Comparison of ENCODE assay signal across 18 mouse cellular contexts in genomic region chr11:120959564-120959963, GRCm38 (mm10). TPM values are rescaled to one million over a fixed set of nuclear protein-coding genes. Genes with fewer than 3 reads are reported as not detected.
A peak's percentile ranks its signal among the peaks of the same experiment; 100 is the strongest.
DNase-seq lines count a peak whose midpoint lies in the region; ATAC-seq and TF ChIP-seq lines count a peak whose summit lies in the region.
"Had no signal": no experiment of that assay in that cellular context is flagged by ENCODE, and none has a peak within 500 bp of the region (broad histone marks: within the 10 kb centered on the region; RNA-seq: fewer than 3 reads in every experiment).

No protein-coding gene starts in this region.

- H3K4me1 ChIP-seq in heart, embryonic 15.5 days (replicated peaks), result peaks cover 61% of the 10 kb centered on the region
- H3K4me1 ChIP-seq in embryonic facial prominence, embryonic 13.5 days, result peaks cover 12% of the 10 kb centered on the region
- H3K4me1 ChIP-seq in liver, postnatal 0 days (ENCODE audit: insufficient read depth), result 0 out of 2 replicates have a peak, but pooled peaks cover 2% of the 10 kb centered on the region
- H3K4me1 ChIP-seq in forebrain, embryonic 16.5 days (replicated peaks; ENCODE audit: control insufficient read depth, insufficient read depth, low read length), result no peaks in the 10 kb centered on the region

- TF ChIP-seq EP300 in liver, postnatal 0 days (IDR thresholded peaks at IDR 0.05; ENCODE audit: low read depth), result no peak

- DNase-seq in heart, adult 18-20 months, result no peak
- peak; percentile 34 for DNase-seq in thymus, postnatal 0 days (ENCODE audit: low spot score)
- no peak for DNase-seq in thymus, adult 18-20 months
- DNase-seq in liver, postnatal 0 days, result peak; percentile 15
- no peak for DNase-seq in cerebellum, postnatal 4 days (ENCODE audit: low spot score in 2 of 2)
- DNase-seq: adrenal gland, adult 8-10 months; cerebellum, adult 18-20 months; cerebellum, postnatal 36 days; gastrocnemius, postnatal 25 days; lung, postnatal 10 days had no signal

- H3K27me3 ChIP-seq in heart, embryonic 15.5 days, result no peaks in the 10 kb centered on the region
- H3K27me3 ChIP-seq in embryonic facial prominence, embryonic 13.5 days, result no peaks in the 10 kb centered on the region
- no peaks in the 10 kb centered on the region for H3K27me3 ChIP-seq in liver, postnatal 0 days (ENCODE audit: insufficient read depth, low read length)
- no peaks in the 10 kb centered on the region for H3K27me3 ChIP-seq in forebrain, embryonic 16.5 days (replicated peaks; ENCODE audit: control insufficient read depth, insufficient read depth, low read length)
- H3K27me3 ChIP-seq: neural tube, embryonic 15.5 days had no signal

- TF ChIP-seq CTCF in liver, postnatal 0 days (IDR thresholded peaks at IDR 0.05; ENCODE audit: low read depth), result no peak

- H3K36me3 ChIP-seq in heart, embryonic 15.5 days, result peaks cover 68% of the 10 kb centered on the region
- H3K36me3 ChIP-seq in embryonic facial prominence, embryonic 13.5 days, result peaks cover 94% of the 10 kb centered on the region
- peaks cover 81% of the 10 kb centered on the region for H3K36me3 ChIP-seq in liver, postnatal 0 days (replicated peaks; ENCODE audit: insufficient read depth, low read length)
- peaks cover 27% of the 10 kb centered on the region for H3K36me3 ChIP-seq in forebrain, embryonic 16.5 days (ENCODE audit: control insufficient read depth, insufficient read depth)

- no peak overlapping the region for H3K4me3 ChIP-seq in heart, embryonic 15.5 days
- H3K4me3 ChIP-seq in embryonic facial prominence, embryonic 13.5 days, result no peak overlapping the region
- H3K4me3 ChIP-seq in liver, postnatal 0 days (ENCODE audit: low read depth, low read length), result no peak overlapping the region
- H3K4me3 ChIP-seq in forebrain, embryonic 16.5 days (replicated peaks; ENCODE audit: low read length), result no peak overlapping the region
- H3K4me3 ChIP-seq: midbrain, embryonic 10.5 days; myocyte; neural tube, embryonic 15.5 days had no signal

- ATAC-seq in heart, embryonic 15.5 days (replicated peaks; ENCODE audit: insufficient number of reproducible peaks, insufficient read depth, low FRiP score, low read depth), result 0 out of 2 replicates have a peak, but pooled peaks have one; percentile 21
- no peak for ATAC-seq in embryonic facial prominence, embryonic 13.5 days (ENCODE audit: insufficient number of reproducible peaks, insufficient read depth, low FRiP score, low TSS enrichment, low read depth)
- peak; percentile 29 for ATAC-seq in liver, postnatal 0 days
- no peak for ATAC-seq in forebrain, embryonic 16.5 days
- ATAC-seq: CD4-positive, CD25-positive, alpha-beta regulatory T cell, adult 4 months had no signal

- 0 out of 2 replicates have a peak overlapping the region, but pooled peaks have one; percentile 10 for H3K9ac ChIP-seq in heart, embryonic 15.5 days
- H3K9ac ChIP-seq in embryonic facial prominence, embryonic 13.5 days, result no peak overlapping the region
- H3K9ac ChIP-seq in liver, postnatal 0 days (replicated peaks), result no peak overlapping the region
- H3K9ac ChIP-seq in forebrain, embryonic 16.5 days (replicated peaks; ENCODE audit: low read depth, low read length), result no peak overlapping the region
- H3K9ac ChIP-seq: neural tube, embryonic 15.5 days had no signal

- WGBS in heart, embryonic 15.5 days, result 59% methylated on average over 3 of the region's 3 CpGs
- WGBS in embryonic facial prominence, embryonic 13.5 days, result 63% methylated on average over 3 of the region's 3 CpGs
- WGBS in liver, postnatal 0 days (ENCODE audit: insufficient replicate concordance), result 50% methylated on average over 3 of the region's 3 CpGs
- 83% methylated on average over 3 of the region's 3 CpGs for WGBS in forebrain, embryonic 16.5 days

- H3K4me2 ChIP-seq in heart, embryonic 15.5 days, result no peak overlapping the region
- no peak overlapping the region for H3K4me2 ChIP-seq in embryonic facial prominence, embryonic 13.5 days
- no peak overlapping the region for H3K4me2 ChIP-seq in liver, postnatal 0 days (ENCODE audit: low read depth, low read length)
- H3K4me2 ChIP-seq in forebrain, embryonic 16.5 days (ENCODE audit: low read length), result no peak overlapping the region
- H3K4me2 ChIP-seq: neural tube, embryonic 15.5 days had no signal

- peak overlapping the region; percentile 69 for H3K27ac ChIP-seq in heart, embryonic 15.5 days
- peak overlapping the region; percentile 39; the same call in 1 of the 2 replicates for H3K27ac ChIP-seq in embryonic facial prominence, embryonic 13.5 days
- no peak overlapping the region for H3K27ac ChIP-seq in liver, postnatal 0 days (ENCODE audit: low read depth)
- no peak overlapping the region for H3K27ac ChIP-seq in forebrain, embryonic 16.5 days (ENCODE audit: low read length)
- H3K27ac ChIP-seq: neural tube, embryonic 15.5 days; stomach, postnatal 0 days had no signal

- H3K9me3 ChIP-seq in heart, embryonic 15.5 days (replicated peaks), result no peaks in the 10 kb centered on the region
- H3K9me3 ChIP-seq in embryonic facial prominence, embryonic 13.5 days, result no peaks in the 10 kb centered on the region
- H3K9me3 ChIP-seq in liver, postnatal 0 days (ENCODE audit: low read length), result no peaks in the 10 kb centered on the region
- no peaks in the 10 kb centered on the region for H3K9me3 ChIP-seq in forebrain, embryonic 16.5 days (ENCODE audit: control insufficient read depth, low read length)
- H3K9me3 ChIP-seq: midbrain, embryonic 10.5 days; neural tube, embryonic 15.5 days had no signal

RNA-seq across cellular contexts. Expression of gene Slc16a3, which starts 11.3 kb away (rescaled TPM):
- polyA plus RNA-seq in heart, embryonic 15.5 days (2015; fragmentation: Nextera tagmentation; extraction: Ambion mirVana), result 158 and 159 TPM in 2 replicates
- under 1 TPM; 0.77 to 0.87 TPM for total RNA-seq in heart, adult 18-20 months (2021)
- polyA plus RNA-seq in thymus, postnatal 0 days (2015; fragmentation: Nextera tagmentation; extraction: Ambion mirVana), result 5.2 and 5.5 TPM in 2 replicates
- 56.4 and 63.4 TPM in 2 replicates for polyA plus RNA-seq in embryonic facial prominence, embryonic 13.5 days (2015; fragmentation: Nextera tagmentation; extraction: Ambion mirVana)
- polyA plus RNA-seq in liver, postnatal 0 days (2015; fragmentation: Nextera tagmentation; extraction: Ambion mirVana), result 9.9 and 13.9 TPM in 2 replicates
- 7.7 and 9.5 TPM in 2 replicates for polyA plus RNA-seq in forebrain, embryonic 16.5 days (2015; fragmentation: Nextera tagmentation; extraction: Ambion mirVana)

RNA-seq across cellular contexts. Expression of gene Ccdc57, which starts 26.9 kb away (rescaled TPM):
- polyA plus RNA-seq in heart, embryonic 15.5 days (2015; fragmentation: Nextera tagmentation; extraction: Ambion mirVana), result 3.5 and 4.5 TPM in 2 replicates
- total RNA-seq in heart, adult 18-20 months (2021), result under 1 TPM; 0.65 to 0.77 TPM
- 1.9 and 2.2 TPM in 2 replicates for polyA plus RNA-seq in thymus, postnatal 0 days (2015; fragmentation: Nextera tagmentation; extraction: Ambion mirVana)
- 6.1 and 6.8 TPM in 2 replicates for polyA plus RNA-seq in embryonic facial prominence, embryonic 13.5 days (2015; fragmentation: Nextera tagmentation; extraction: Ambion mirVana)
- 1.2 and 1.4 TPM in 2 replicates for polyA plus RNA-seq in liver, postnatal 0 days (2015; fragmentation: Nextera tagmentation; extraction: Ambion mirVana)
- polyA plus RNA-seq in forebrain, embryonic 16.5 days (2015; fragmentation: Nextera tagmentation; extraction: Ambion mirVana), result 7.3 and 8.8 TPM in 2 replicates

RNA-seq across cellular contexts. Expression of gene Csnk1d, which starts 31.6 kb away (rescaled TPM):
- polyA plus RNA-seq in heart, embryonic 15.5 days (2015; fragmentation: Nextera tagmentation; extraction: Ambion mirVana), result 59.5 and 79.0 TPM in 2 replicates
- 10 to 100 TPM; 49.2 to 55.1 TPM for total RNA-seq in heart, adult 18-20 months (2021)
- 77.6 and 85.8 TPM in 2 replicates for polyA plus RNA-seq in thymus, postnatal 0 days (2015; fragmentation: Nextera tagmentation; extraction: Ambion mirVana)
- polyA plus RNA-seq in embryonic facial prominence, embryonic 13.5 days (2015; fragmentation: Nextera tagmentation; extraction: Ambion mirVana), result 132 and 134 TPM in 2 replicates
- 29.9 and 30.0 TPM in 2 replicates for polyA plus RNA-seq in liver, postnatal 0 days (2015; fragmentation: Nextera tagmentation; extraction: Ambion mirVana)
- 146 and 149 TPM in 2 replicates for polyA plus RNA-seq in forebrain, embryonic 16.5 days (2015; fragmentation: Nextera tagmentation; extraction: Ambion mirVana)

Comparison
In these comparisons a context has a peak if more than half of its experiments do, and no peak if none do; other contexts are left out.
1. DNase-seq: peak in thymus, postnatal 0 days (single experiment) and liver, postnatal 0 days (single experiment); none in heart, adult 18-20 months (0 of 2), thymus, adult 18-20 months (0 of 2) and cerebellum, postnatal 4 days (0 of 2).
2. ATAC-seq: peak in heart, embryonic 15.5 days (single experiment) and liver, postnatal 0 days (single experiment); none in embryonic facial prominence, embryonic 13.5 days (single experiment) and forebrain, embryonic 16.5 days (single experiment).
3. H3K27ac ChIP-seq: peak in heart, embryonic 15.5 days (single experiment) and embryonic facial prominence, embryonic 13.5 days (single experiment); none in liver, postnatal 0 days (single experiment) and forebrain, embryonic 16.5 days (single experiment).